Mouse (Mus musculus): ENCODE measurements at regions not wholly inside any gene's neighbourhood (a gene's known extent, or its start where the extent isn't known, plus 50 kb on each side); places are given as distances from the start of the nearest gene placed in this dataset.

DNA sequence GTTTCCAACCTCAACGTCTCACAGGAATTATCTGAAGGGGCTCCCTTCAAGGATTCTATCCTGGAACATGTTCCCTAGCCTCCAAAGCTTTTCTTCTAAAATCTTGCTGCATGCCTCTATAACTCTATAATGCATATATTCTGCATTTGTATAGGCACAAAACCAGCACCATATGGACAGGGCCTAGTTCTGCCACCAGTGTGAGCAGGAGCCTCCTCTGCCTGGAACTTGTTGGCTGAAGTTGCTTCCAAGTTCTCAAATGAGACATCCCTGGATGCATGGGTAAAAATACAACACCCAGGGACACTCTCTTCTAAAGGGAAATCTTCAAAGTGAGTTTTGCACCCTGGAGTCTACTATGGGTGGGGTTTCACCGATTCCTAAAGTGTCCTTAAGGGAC is 62.3 kb upstream of the Tenm4 start:
- Histone ChIP-seq H3K9me3 (ENCODE audit: control insufficient read depth, low read length) (no peaks in the 10 kb centered on the region), H3K4me2 (ENCODE audit: low read length) (no peak overlapping the region), H3K27ac (ENCODE audit: low read depth, low read length) (no peak overlapping the region), H3K36me3 (ENCODE audit: control insufficient read depth, insufficient read depth, low read length) (no peaks in the 10 kb centered on the region), H3K4me3 (ENCODE audit: low read length) (no peak overlapping the region), H3K9ac (ENCODE audit: low read depth, low read length) (no peak overlapping the region), H3K27me3 (replicated peaks; ENCODE audit: control insufficient read depth, insufficient read depth, low read length) (no peaks in the 10 kb centered on the region), H3K4me1 (ENCODE audit: control insufficient read depth, insufficient read depth, low read depth, low read length) (no peaks in the 10 kb centered on the region)
- WGBS, result 66% methylated on average over 2 of the region's 2 CpGs
- no peak for ATAC-seq

DNA sequence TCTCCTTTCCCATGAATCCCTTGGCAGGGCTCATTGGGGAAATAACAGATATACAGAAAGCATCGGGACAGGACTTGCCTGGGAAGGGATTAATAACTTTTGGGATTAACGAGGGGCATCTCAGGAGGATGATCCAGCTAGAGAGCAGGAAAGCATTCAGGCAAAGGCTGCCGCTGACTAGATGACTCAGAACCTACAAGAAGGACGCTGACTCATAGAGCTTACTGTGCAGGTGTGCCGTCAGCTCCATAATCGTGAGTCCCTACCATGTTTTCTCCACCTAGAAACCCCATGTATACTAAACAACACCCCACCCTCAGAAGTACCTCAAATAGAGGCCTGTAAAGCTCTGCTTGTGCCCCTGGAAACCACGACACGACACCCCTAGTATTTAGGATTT is 50.9 kb upstream of the Tenm4 start:
- Histone ChIP-seq H3K4me3 (ENCODE audit: low read length) (no peak overlapping the region), H3K9ac (ENCODE audit: low read depth, low read length) (no peak overlapping the region), H3K36me3 (ENCODE audit: control insufficient read depth, insufficient read depth, low read length) (no peaks in the 10 kb centered on the region), H3K27me3 (replicated peaks; ENCODE audit: control insufficient read depth, insufficient read depth, low read length) (no peaks in the 10 kb centered on the region), H3K27ac (ENCODE audit: low read depth, low read length) (no peak overlapping the region), H3K4me2 (ENCODE audit: low read length) (no peak overlapping the region), H3K4me1 (ENCODE audit: control insufficient read depth, insufficient read depth, low read depth, low read length) (no peaks in the 10 kb centered on the region), H3K9me3 (ENCODE audit: control insufficient read depth, low read length) (no peaks in the 10 kb centered on the region)
- WGBS, result 69% methylated on average over 8 of the region's 8 CpGs
- no peak for ATAC-seq
